Mouse (Mus musculus): ENCODE results near the gene Galk1. TPM values are rescaled to one million over a fixed set of nuclear protein-coding genes. Genes with fewer than 3 reads are reported as not detected.
"Not testable (repeated sequence)": the region's sequence is repeated elsewhere in the genome, so short reads cannot be mapped to it uniquely, and the experiment has no call there.

Gene Galk1
- polyA plus RNA-seq, 1 experiment from 2014 or later = 215 TPM

GRCm38 (mm10) chr11:116019360-116019791 is 6.9 kb upstream of the Galk1 start:
- H3K27ac ChIP-seq = no peak overlapping the region
- no peaks in the 10 kb centered on the region for H3K27me3 ChIP-seq
- H3K36me3 ChIP-seq = peaks cover 17% of the 10 kb centered on the region
- H3K4me1 ChIP-seq = peaks cover 13% of the 10 kb centered on the region; the same call in 1 of the 2 replicates
- H3K4me2 ChIP-seq = no peak overlapping the region
- whole genome bisulfite sequencing = 47% methylated on average over 1 of the region's 1 CpGs
- H3K4me3 ChIP-seq = no peak overlapping the region
- no peak for ATAC-seq (ENCODE audit: borderline replicate concordance, extremely low read depth, low FRiP score, low TSS enrichment)
- H3K9me3 ChIP-seq = no peaks in the 10 kb centered on the region
- no peak overlapping the region for H3K9ac ChIP-seq

- 85% methylated on average over 4 of the region's 4 CpGs for WGBS
- peaks cover 17% of the 10 kb centered on the region for H3K36me3 ChIP-seq
- peaks cover 13% of the 10 kb centered on the region; the same call in 1 of the 2 replicates for H3K4me1 ChIP-seq
- not testable (repeated sequence) for H3K4me3 ChIP-seq; H3K4me2 ChIP-seq; H3K27me3 ChIP-seq; H3K9me3 ChIP-seq; ATAC-seq (ENCODE audit: borderline replicate concordance, extremely low read depth, low FRiP score, low TSS enrichment); H3K9ac ChIP-seq; H3K27ac ChIP-seq
Measured at GRCm38 (mm10) chr11:116018867-116019266, 6.3 kb upstream of the Galk1 start.

DNA sequence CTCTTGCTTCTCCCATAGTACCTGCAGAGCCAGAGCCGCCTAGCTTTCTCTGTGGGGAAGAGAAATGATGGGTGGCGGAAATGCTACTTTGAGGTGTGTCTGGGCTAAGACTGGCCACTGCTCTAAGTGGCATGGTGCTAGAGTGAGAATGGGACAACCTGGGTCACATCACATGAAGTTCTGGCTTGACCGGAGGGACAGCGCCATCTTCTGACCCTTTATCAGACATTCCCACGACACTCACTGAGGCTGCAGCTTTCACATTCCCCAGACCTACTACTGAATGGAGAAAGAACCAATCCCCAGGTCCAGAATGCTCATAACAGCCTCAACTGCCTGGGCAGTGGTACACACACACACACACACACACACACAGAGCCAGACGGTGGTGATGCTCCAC is 5.6 kb upstream of the Galk1 start:
- Histone ChIP-seq H3K27ac (no peak overlapping the region), H3K4me2 (no peak overlapping the region), H3K4me1 (peaks cover 15% of the 10 kb centered on the region), H3K9ac (no peak overlapping the region), H3K36me3 (peaks cover 17% of the 10 kb centered on the region), H3K27me3 (no peaks in the 10 kb centered on the region), H3K4me3 (no peak overlapping the region), H3K9me3 (no peaks in the 10 kb centered on the region)
- ATAC-seq (ENCODE audit: borderline replicate concordance, extremely low read depth, low FRiP score, low TSS enrichment) = 0 out of 2 replicates have a peak, but pooled peaks have one; percentile 15
- 25% methylated on average over 6 of the region's 6 CpGs for WGBS

- WGBS = 50% methylated on average over 8 of the region's 8 CpGs
- H3K27me3 ChIP-seq = no peaks in the 10 kb centered on the region
- peak overlapping the region; percentile 3; the same call in 1 of the 2 replicates for H3K4me2 ChIP-seq
- H3K27ac ChIP-seq = peak overlapping the region; percentile 62
- no peak overlapping the region for H3K4me3 ChIP-seq
- no peak overlapping the region for H3K9ac ChIP-seq
- no peak for ATAC-seq (ENCODE audit: borderline replicate concordance, extremely low read depth, low FRiP score, low TSS enrichment)
- H3K9me3 ChIP-seq = no peaks in the 10 kb centered on the region
- 0 out of 2 replicates have a peak, but pooled peaks cover 4% of the 10 kb centered on the region for H3K36me3 ChIP-seq
- peaks cover 18% of the 10 kb centered on the region for H3K4me1 ChIP-seq
Measured at GRCm38 (mm10) chr11:116014821-116015220, 2.3 kb upstream of the Galk1 start.

DNA sequence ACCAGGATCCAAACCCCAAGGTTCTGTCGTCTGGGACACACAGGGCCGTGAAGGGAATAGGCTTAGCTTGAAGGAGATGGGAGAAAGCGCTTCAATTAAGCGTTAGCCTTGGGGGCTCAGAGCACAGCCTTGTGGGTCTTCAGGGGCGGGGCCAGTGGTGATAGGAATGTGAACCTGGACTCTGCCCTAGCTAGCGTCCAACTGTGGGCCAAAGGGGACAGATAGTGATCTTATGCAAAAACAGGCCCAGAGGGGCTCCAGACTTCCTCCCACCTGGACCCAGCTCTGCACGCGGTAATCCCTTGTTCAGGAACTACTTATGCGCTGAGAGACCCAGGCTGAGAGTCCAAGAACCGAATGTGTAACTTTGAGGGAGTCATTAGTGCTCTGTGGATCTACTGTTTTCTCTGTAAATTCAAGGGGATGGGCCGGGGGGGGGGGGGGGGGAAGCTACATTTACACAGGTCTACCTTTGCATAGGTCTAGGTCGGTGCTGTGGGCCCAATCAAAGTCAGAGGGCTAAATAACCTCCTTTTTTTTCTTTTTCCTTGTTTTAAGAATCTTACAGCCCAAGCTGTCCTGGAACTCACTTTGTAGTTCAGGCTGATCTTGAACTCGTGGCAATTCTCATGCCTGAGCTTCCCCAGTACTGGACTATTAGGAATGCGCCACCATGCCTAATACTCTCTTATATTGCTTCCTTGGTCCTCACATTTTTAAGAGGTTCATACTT is 824 bp downstream of the Galk1 start:
- no peaks in the 10 kb centered on the region for H3K9me3 ChIP-seq
- H3K27ac ChIP-seq = peak overlapping the region; percentile 99
- peak overlapping the region; percentile 78 for H3K4me3 ChIP-seq
- 14% methylated on average over 13 of the region's 14 CpGs for WGBS
- H3K4me2 ChIP-seq = peak overlapping the region; percentile 87
- H3K9ac ChIP-seq = peak overlapping the region; percentile 88
- peaks cover 18% of the 10 kb centered on the region for H3K4me1 ChIP-seq
- peaks cover 27% of the 10 kb centered on the region for H3K36me3 ChIP-seq
- no peaks in the 10 kb centered on the region for H3K27me3 ChIP-seq
- ATAC-seq (ENCODE audit: borderline replicate concordance, extremely low read depth, low FRiP score, low TSS enrichment) = no peak

DNA sequence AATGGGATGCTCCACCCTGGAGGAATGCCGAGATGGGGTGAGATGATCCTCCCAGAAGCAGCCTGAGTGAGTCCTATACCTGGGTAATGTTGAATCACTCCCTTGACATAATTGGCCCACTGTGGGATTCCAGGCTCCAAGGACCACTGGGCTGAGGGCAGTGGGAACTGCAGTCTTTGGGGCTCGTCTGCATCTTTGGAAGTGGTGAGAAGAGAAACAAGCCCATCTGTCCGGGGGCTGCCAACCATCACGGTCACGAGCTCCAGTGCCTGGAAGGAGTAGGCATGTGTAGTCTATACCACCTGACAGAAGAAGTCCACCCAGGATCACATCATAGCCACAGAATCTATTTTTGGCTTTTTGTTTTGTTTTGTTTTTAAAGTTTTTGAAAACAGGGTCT is 1.6 kb downstream of the Galk1 start:
- peak overlapping the region; percentile 87 for H3K4me2 ChIP-seq
- H3K4me3 ChIP-seq = no peak overlapping the region
- 0 out of 2 replicates have a peak overlapping the region, but pooled peaks have one; percentile 99 for H3K27ac ChIP-seq
- peaks cover 18% of the 10 kb centered on the region for H3K4me1 ChIP-seq
- H3K27me3 ChIP-seq = no peaks in the 10 kb centered on the region
- WGBS = 84% methylated on average over 5 of the region's 5 CpGs
- H3K9ac ChIP-seq = peak overlapping the region; percentile 88; the same call in 1 of the 2 replicates
- no peaks in the 10 kb centered on the region for H3K9me3 ChIP-seq
- H3K36me3 ChIP-seq = peaks cover 29% of the 10 kb centered on the region
- no peak for ATAC-seq (ENCODE audit: borderline replicate concordance, extremely low read depth, low FRiP score, low TSS enrichment)

- H3K27ac ChIP-seq = no peak overlapping the region
- no peak overlapping the region for H3K4me3 ChIP-seq
- peaks cover 29% of the 10 kb centered on the region for H3K36me3 ChIP-seq
- H3K27me3 ChIP-seq = no peaks in the 10 kb centered on the region
- peaks cover 25% of the 10 kb centered on the region for H3K4me1 ChIP-seq
- no peaks in the 10 kb centered on the region for H3K9me3 ChIP-seq
- ATAC-seq (ENCODE audit: borderline replicate concordance, extremely low read depth, low FRiP score, low TSS enrichment) = no peak
- H3K9ac ChIP-seq = no peak overlapping the region
- H3K4me2 ChIP-seq = no peak overlapping the region
- WGBS = 91% methylated on average over 7 of the region's 8 CpGs
Measured at GRCm38 (mm10) chr11:116010146-116010545, 2.4 kb downstream of the Galk1 start.

DNA sequence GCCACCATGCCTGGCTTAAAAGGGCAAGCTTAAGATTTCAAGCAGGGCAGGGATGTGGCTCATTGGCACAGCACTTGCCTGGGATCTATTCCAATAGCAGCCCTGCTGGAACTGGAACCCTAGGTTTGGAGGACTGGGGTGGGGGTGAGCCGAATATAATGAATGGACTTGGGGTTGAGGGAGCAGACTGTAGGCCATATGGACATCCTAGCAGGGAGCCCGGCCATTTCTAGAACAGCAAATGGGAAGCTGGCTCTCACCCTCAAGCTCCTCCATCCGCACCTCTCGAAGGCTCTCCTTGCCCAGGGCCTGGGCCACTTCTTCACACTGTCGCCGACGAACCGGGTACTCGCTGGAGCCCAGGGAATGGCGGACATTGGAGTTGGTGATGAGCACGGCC is 2.9 kb downstream of the Galk1 start:
- 85% methylated on average over 11 of the region's 11 CpGs for WGBS
- Histone ChIP-seq H3K4me3 (no peak overlapping the region), H3K27me3 (no peaks in the 10 kb centered on the region), H3K9ac (no peak overlapping the region), H3K27ac (no peak overlapping the region), H3K36me3 (peaks cover 29% of the 10 kb centered on the region), H3K4me2 (no peak overlapping the region), H3K4me1 (peaks cover 27% of the 10 kb centered on the region), H3K9me3 (no peaks in the 10 kb centered on the region)
- no peak for ATAC-seq (ENCODE audit: borderline replicate concordance, extremely low read depth, low FRiP score, low TSS enrichment)

- Histone ChIP-seq H3K9me3 (no peaks in the 10 kb centered on the region), H3K36me3 (peaks cover 29% of the 10 kb centered on the region), H3K4me3 (no peak overlapping the region), H3K27me3 (no peaks in the 10 kb centered on the region), H3K27ac (no peak overlapping the region), H3K4me2 (no peak overlapping the region), H3K4me1 (peaks cover 32% of the 10 kb centered on the region), H3K9ac (no peak overlapping the region)
- WGBS = 90% methylated on average over 13 of the region's 13 CpGs
- ATAC-seq (ENCODE audit: borderline replicate concordance, extremely low read depth, low FRiP score, low TSS enrichment) = no peak
Measured at GRCm38 (mm10) chr11:116008832-116009375, 3.6 kb downstream of the Galk1 start.

- Histone ChIP-seq H3K27me3 (no peaks in the 10 kb centered on the region), H3K36me3 (peaks cover 29% of the 10 kb centered on the region), H3K27ac (no peak overlapping the region), H3K9me3 (no peaks in the 10 kb centered on the region), H3K4me2 (no peak overlapping the region), H3K4me1 (peaks cover 32% of the 10 kb centered on the region), H3K9ac (no peak overlapping the region), H3K4me3 (no peak overlapping the region)
- no peak for ATAC-seq (ENCODE audit: borderline replicate concordance, extremely low read depth, low FRiP score, low TSS enrichment)
- 85% methylated on average over 11 of the region's 11 CpGs for WGBS
Measured at GRCm38 (mm10) chr11:116008411-116008810, 4.1 kb downstream of the Galk1 start.

DNA sequence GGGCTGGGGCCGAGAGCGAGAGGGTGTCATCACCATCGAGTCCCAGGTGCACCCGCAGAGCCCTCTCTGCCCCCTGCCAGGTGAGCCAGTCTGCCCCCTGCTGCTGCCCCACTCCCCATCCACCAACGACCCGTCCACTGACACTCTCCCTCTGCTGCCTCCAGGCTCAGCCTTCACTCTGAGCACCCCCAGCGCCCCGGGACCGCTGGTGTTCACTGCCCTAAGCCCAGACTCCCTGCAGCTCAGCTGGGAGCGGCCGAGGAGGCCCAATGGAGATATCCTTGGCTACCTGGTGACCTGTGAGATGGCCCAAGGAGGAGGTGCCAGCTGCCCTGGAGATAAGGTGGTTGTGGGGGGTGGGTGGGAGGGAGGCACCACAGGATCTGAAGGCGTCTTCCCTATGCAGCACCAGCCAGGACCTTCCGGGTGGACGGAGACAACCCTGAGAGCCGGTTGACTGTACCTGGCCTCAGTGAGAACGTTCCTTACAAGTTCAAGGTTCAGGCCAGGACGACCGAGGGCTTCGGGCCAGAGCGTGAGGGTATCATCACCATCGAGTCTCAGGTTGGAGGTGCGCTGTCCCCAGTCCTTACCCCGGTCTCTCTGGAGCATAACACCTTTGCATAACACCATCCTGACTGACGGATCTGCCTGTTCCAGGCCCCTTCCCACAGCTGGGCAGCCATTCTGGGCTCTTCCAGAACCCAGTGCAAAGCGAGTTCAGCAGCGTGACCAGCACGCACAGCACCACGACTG is 5.2 kb downstream of the Galk1 start:
- Histone ChIP-seq H3K9me3 (no peaks in the 10 kb centered on the region), H3K27me3 (no peaks in the 10 kb centered on the region), H3K4me2 (no peak overlapping the region), H3K4me3 (no peak overlapping the region), H3K27ac (no peak overlapping the region), H3K4me1 (peaks cover 25% of the 10 kb centered on the region), H3K9ac (no peak overlapping the region), H3K36me3 (peaks cover 29% of the 10 kb centered on the region)
- WGBS = 85% methylated on average over 28 of the region's 28 CpGs
- ATAC-seq (ENCODE audit: borderline replicate concordance, extremely low read depth, low FRiP score, low TSS enrichment) = no peak

Data from lung, embryonic 15.5 days (tissue).